Mouse (Mus musculus): ENCODE results near the gene March1.

DNA sequence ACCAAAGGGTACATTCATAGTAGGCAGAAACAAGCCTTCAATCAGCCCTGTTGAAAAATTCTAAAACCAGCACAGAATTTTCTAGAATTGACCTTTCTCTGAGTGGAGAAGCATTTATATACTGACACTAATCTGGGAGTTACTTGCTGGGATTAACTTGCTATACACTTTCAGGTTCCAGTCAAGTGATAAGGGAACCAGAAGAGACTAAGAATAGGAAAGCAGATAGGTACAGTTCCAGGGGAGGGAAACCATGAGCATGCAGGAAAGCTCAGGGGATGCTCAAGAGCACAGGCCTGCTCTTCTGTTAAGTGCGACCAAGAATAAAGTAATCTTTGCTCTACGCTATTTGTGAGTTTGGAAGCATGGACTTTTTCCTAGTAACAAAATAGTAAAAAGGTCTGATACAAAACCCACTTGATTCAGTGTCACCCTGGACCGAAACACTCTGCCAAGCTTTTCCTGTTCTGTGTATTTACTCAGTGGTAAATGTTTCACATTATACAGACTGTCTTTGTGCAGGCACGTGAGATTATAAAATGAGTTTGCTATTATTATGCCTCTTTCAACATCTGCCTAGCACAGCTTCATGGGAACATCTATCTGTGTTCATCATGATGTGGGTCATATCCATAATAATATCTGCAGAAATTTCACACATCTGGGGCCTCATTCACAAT is 766.1 kb downstream of the March1 start:
- TF ChIP-seq CTCF (IDR thresholded peaks at IDR 0.05; ENCODE audit: borderline replicate concordance, insufficient read depth, low read length) (no peak), POLR2A (IDR thresholded peaks at IDR 0.05; ENCODE audit: low read depth, low read length) (no peak)

All from embryonic fibroblast, embryonic 13.5 days (primary cell).